12 mouse cellular contexts compared by ENCODE assay signal in genomic region chr12:98585302-98585701, GRCm38 (mm10). TPM values are rescaled to one million over a fixed set of nuclear protein-coding genes. Genes with fewer than 3 reads are reported as not detected.
DNase-seq lines count a peak whose midpoint lies in the region; ATAC-seq and TF ChIP-seq lines count a peak whose summit lies in the region.
"Had no signal": no experiment of that assay in that cellular context is flagged by ENCODE, and none has a peak within 500 bp of the region (broad histone marks: within the 10 kb centered on the region; RNA-seq: fewer than 3 reads in every experiment).

No protein-coding gene starts in this region.

- no peak overlapping the region for H3K9ac ChIP-seq in kidney, postnatal 0 days (ENCODE audit: low read depth, low read length)
- H3K9ac ChIP-seq: embryonic facial prominence, embryonic 15.5 days; midbrain, embryonic 12.5 days; stomach, embryonic 15.5 days had no signal

- 43% methylated on average over 3 of the region's 3 CpGs for WGBS in kidney, postnatal 0 days

- no peak overlapping the region for H3K4me2 ChIP-seq in kidney, postnatal 0 days (ENCODE audit: low read length)
- H3K4me2 ChIP-seq: embryonic facial prominence, embryonic 15.5 days; midbrain, embryonic 12.5 days; stomach, embryonic 15.5 days had no signal

- H3K27ac ChIP-seq in kidney, postnatal 0 days: no peak overlapping the region
- H3K27ac ChIP-seq: embryonic facial prominence, embryonic 15.5 days; midbrain, embryonic 12.5 days; stomach, embryonic 15.5 days had no signal

- H3K4me1 ChIP-seq in kidney, postnatal 0 days (replicated peaks; ENCODE audit: insufficient read depth, low read length): no peaks in the 10 kb centered on the region
- H3K4me1 ChIP-seq: embryonic facial prominence, embryonic 15.5 days; stomach, embryonic 15.5 days had no signal

- no peak for ATAC-seq in kidney, postnatal 0 days (replicated peaks; ENCODE audit: low FRiP score, low read depth)

- peak; percentile 36 for DNase-seq in cerebellum, adult 11 months
- no peak for DNase-seq in cerebellum, postnatal 4 days (ENCODE audit: low spot score in 2 of 2)
- DNase-seq in kidney, postnatal 0 days (ENCODE audit: low spot score): peak; percentile 11
- DNase-seq in kidney, adult 18-20 months: no peak
- peak; percentile 18 for DNase-seq in 416B (ENCODE audit: low read depth)
- peak; percentile 65 to 75 for DNase-seq in cerebellum, postnatal 14 days
- no peak for DNase-seq in urinary bladder, postnatal 4 days (ENCODE audit: low spot score in 2 of 2)
- DNase-seq in gastrocnemius, postnatal 4 days (ENCODE audit: low spot score in 2 of 2): no peak
- DNase-seq: kidney, adult 8-10 months had no signal

- no peaks in the 10 kb centered on the region for H3K27me3 ChIP-seq in kidney, postnatal 0 days (ENCODE audit: insufficient read depth, low read length)
- H3K27me3 ChIP-seq: embryonic facial prominence, embryonic 15.5 days; midbrain, embryonic 12.5 days; stomach, embryonic 15.5 days had no signal

- TF ChIP-seq CTCF in kidney, postnatal 0 days (IDR thresholded peaks at IDR 0.05; ENCODE audit: low read depth): peak; percentile 52; the same call in 1 of the 2 replicates

- H3K4me3 ChIP-seq in kidney, postnatal 0 days (replicated peaks; ENCODE audit: low read depth, low read length): no peak overlapping the region
- H3K4me3 ChIP-seq: embryonic facial prominence, embryonic 15.5 days; midbrain, embryonic 12.5 days; stomach, embryonic 15.5 days had no signal

- H3K36me3 ChIP-seq in kidney, postnatal 0 days (ENCODE audit: insufficient read depth, low read length): no peaks in the 10 kb centered on the region
- H3K36me3 ChIP-seq: embryonic facial prominence, embryonic 15.5 days; midbrain, embryonic 12.5 days; stomach, embryonic 15.5 days had no signal

- no peaks in the 10 kb centered on the region for H3K9me3 ChIP-seq in kidney, postnatal 0 days (replicated peaks; ENCODE audit: low read length)
- H3K9me3 ChIP-seq: embryonic facial prominence, embryonic 15.5 days; midbrain, embryonic 12.5 days; stomach, embryonic 15.5 days had no signal

RNA-seq across cellular contexts. Expression of gene Kcnk10, which starts 7.2 kb away (rescaled TPM):
- polyA plus RNA-seq in kidney, postnatal 0 days (2015; fragmentation: Nextera tagmentation; extraction: Ambion mirVana): 0.49 and 0.79 TPM in 2 replicates
- total RNA-seq in gastrocnemius, postnatal 4 days (2021): under 1 TPM; 0.18 to 0.25 TPM

RNA-seq across cellular contexts. Expression of gene Spata7, which starts 42.7 kb away (rescaled TPM):
- polyA plus RNA-seq in kidney, postnatal 0 days (2015; fragmentation: Nextera tagmentation; extraction: Ambion mirVana): 11.3 and 13.2 TPM in 2 replicates
- 1 to 10 TPM; 6.0 to 7.0 TPM for total RNA-seq in gastrocnemius, postnatal 4 days (2021)

Comparison
In these comparisons a context has a peak if more than half of its experiments do, and no peak if none do; other contexts are left out.
1. DNase-seq: peak in cerebellum, adult 11 months (single experiment), kidney, postnatal 0 days (single experiment), 416B (single experiment) and cerebellum, postnatal 14 days (2 of 2); none in cerebellum, postnatal 4 days (0 of 2), kidney, adult 18-20 months (single experiment), urinary bladder, postnatal 4 days (0 of 2) and gastrocnemius, postnatal 4 days (0 of 2).